Mouse (Mus musculus) neural tube, embryonic 15.5 days (tissue): Measurements from ENCODE around the gene Scn4a. TPM values are rescaled to one million over a fixed set of nuclear protein-coding genes. Genes with fewer than 3 reads are reported as not detected.
"Not testable (repeated sequence)": the region's sequence is repeated elsewhere in the genome, so short reads cannot be mapped to it uniquely, and the experiment has no call there.

Experiments used
- ATAC-seq: fragments of 200-750 bp; cut with Nextera tagmentation; 2 replicates; pipeline ENCODE4 v1.8.0; 2017; ENCODE audit warnings: mild to moderate bottlenecking, moderate TSS enrichment, moderate library complexity; ENCODE audit not compliant: low FRiP score
- H3K27ac ChIP-seq: fragments of 300-500 bp; sonication (generic); replicated peaks from 2 replicates; pipeline ENCODE4 v1.5.1; 2015; ENCODE audit warnings: mild to moderate bottlenecking, inconsistent platforms
- H3K27me3 ChIP-seq: fragments of 300-500 bp; sonication (generic); replicated peaks from 2 replicates; pipeline ENCODE4 v1.6.1; 2015; ENCODE audit warnings: inconsistent platforms
- H3K36me3 ChIP-seq: fragments of 300-500 bp; sonication (generic); 2 replicates; pipeline ENCODE4 v1.6.1; 2015; ENCODE audit warnings: inconsistent platforms
- H3K4me1 ChIP-seq: fragments of 300-500 bp; sonication (generic); 2 replicates; pipeline ENCODE4 v1.6.1; 2015; ENCODE audit warnings: inconsistent platforms
- H3K4me2 ChIP-seq: fragments of 300-500 bp; sonication (generic); 2 replicates; pipeline ENCODE4 v1.6.1; 2015; ENCODE audit warnings: inconsistent platforms, mild to moderate bottlenecking, moderate library complexity
- H3K4me3 ChIP-seq: fragments of 300-500 bp; sonication (generic); replicated peaks from 2 replicates; pipeline ENCODE4 v1.5.1; 2015; ENCODE audit warnings: mild to moderate bottlenecking, inconsistent platforms
- H3K9ac ChIP-seq: fragments of 300-500 bp; sonication (generic); replicated peaks from 2 replicates; pipeline ENCODE4 v1.6.1; 2015; ENCODE audit warnings: mild to moderate bottlenecking, inconsistent platforms
- H3K9me3 ChIP-seq: fragments of 300-500 bp; sonication (generic); replicated peaks from 2 replicates; pipeline ENCODE4 v1.6.1; 2016; ENCODE audit warnings: inconsistent platforms
- WGBS: fragments of 180-500 bp; shearing (Covaris S2); methylation state at CpG from one replicate; pipeline ENCODE4 v1.1.7; 2015; ENCODE audit warnings: mixed read lengths; 5-methylcytosine and 5-hydroxymethylcytosine counted together
- polyA plus RNA-seq: library from polyadenylated mRNA; unstranded; fragments of >200 nt; fragmentation: Nextera tagmentation; extraction: Ambion mirVana; gene quantifications from 2 replicates; pipeline ENCODE4 v1.2.1, GENCODE M21; 2015

Scn4a gene
- polyA plus RNA-seq, 1 experiment from 2014 or later = 0.18 TPM

DNA sequence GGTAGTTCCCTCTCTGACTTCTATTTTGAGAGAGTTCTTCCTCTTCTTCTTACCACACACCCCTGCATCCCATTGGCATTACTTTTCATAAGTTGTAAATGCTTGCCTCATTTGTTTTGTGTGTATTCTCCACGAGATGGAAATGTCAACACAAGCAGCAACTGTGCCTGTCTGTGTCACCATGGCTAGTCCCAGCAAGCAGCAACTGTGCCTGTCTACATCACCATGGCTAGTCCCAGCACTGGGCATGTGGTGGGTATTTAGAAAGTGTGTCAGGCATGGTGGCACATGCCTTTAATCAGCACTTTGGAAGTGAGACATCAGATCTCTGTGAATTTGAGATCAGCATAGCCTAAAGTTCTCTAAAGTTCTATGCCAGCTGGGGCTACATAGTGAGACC lies 1.1 kb upstream of the Scn4a start:
- WGBS = 56% methylated on average over 1 of the region's 1 CpGs
- Histone ChIP-seq H3K27me3 (no peaks in the 10 kb centered on the region), H3K9ac (no peak overlapping the region), H3K4me1 (no peaks in the 10 kb centered on the region), H3K27ac (no peak overlapping the region), H3K4me2 (no peak overlapping the region), H3K9me3 (no peaks in the 10 kb centered on the region), H3K36me3 (no peaks in the 10 kb centered on the region), H3K4me3 (no peak overlapping the region)
- ATAC-seq = no peak

DNA sequence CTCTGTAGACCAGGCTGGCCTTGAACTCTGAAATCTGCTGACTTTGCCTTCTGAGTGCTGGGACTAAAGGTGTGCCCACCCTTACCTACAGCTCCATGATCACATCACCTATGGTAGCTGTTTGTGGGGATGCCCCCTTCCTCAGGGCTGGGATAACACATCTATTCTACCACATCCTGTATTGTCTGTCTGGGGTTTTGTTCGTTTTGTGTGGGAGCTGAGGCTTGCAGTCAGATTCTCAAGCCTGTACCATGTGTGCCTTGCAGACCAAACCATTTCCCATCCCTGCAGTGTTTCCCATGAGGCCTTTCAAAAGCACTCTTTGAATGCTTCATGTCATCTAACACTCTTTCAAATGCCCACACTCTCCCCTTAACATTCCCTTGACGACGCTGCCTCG lies 1.1 kb downstream of the Scn4a start:
- H3K27me3 ChIP-seq = no peaks in the 10 kb centered on the region
- H3K9ac ChIP-seq = no peak overlapping the region
- ATAC-seq = no peak
- no peaks in the 10 kb centered on the region for H3K36me3 ChIP-seq
- H3K27ac ChIP-seq = no peak overlapping the region
- H3K9me3 ChIP-seq = no peaks in the 10 kb centered on the region
- WGBS = 77% methylated on average over 4 of the region's 4 CpGs
- no peaks in the 10 kb centered on the region for H3K4me1 ChIP-seq
- no peak overlapping the region for H3K4me3 ChIP-seq
- H3K4me2 ChIP-seq = no peak overlapping the region

DNA sequence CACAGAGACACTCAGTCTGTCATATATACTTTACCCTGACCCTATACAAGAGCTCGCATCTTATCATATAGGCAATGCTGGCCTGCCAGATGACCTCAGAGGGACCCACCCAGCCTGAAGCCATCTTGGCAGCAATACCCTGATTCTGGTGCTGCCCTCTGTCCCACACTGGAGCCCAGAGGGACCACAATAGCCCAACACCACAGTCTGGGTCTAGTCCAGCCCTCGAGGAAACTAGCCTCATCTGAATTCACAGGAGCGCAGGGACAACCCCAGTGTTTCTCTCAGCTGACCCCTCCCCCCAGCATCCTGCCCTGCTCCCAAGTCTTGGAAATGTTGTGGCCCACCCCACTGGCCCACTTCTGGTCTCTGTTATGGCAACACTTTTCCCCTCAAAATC lies 1.8 kb downstream of the Scn4a start:
- Histone ChIP-seq H3K27me3 (no peaks in the 10 kb centered on the region), H3K4me3 (no peak overlapping the region), H3K4me2 (no peak overlapping the region), H3K4me1 (no peaks in the 10 kb centered on the region), H3K9ac (no peak overlapping the region), H3K27ac (no peak overlapping the region), H3K9me3 (no peaks in the 10 kb centered on the region), H3K36me3 (no peaks in the 10 kb centered on the region)
- WGBS = 69% methylated on average over 3 of the region's 3 CpGs
- no peak for ATAC-seq

DNA sequence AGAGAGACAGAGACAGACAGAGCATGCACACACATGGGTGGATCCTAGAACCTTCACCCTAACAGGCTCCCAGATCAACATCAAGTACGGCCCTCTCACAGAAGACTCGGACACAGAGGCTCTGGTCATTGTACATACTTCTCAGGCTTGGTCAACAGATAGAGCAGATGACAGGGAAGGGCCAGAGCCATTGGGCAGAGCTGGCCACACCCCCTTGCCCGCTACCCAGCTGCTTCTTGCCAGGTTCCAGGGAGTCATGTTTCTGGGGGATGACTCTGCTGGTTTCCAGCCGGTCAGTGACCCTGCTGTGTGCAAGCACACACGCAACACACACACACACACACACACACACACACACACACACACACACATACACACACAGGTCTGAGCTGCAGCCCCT lies 2.2 kb downstream of the Scn4a start:
- Histone ChIP-seq H3K4me3 (no peak overlapping the region), H3K27ac (no peak overlapping the region), H3K4me1 (no peaks in the 10 kb centered on the region), H3K9ac (no peak overlapping the region), H3K27me3 (no peaks in the 10 kb centered on the region), H3K4me2 (no peak overlapping the region), H3K9me3 (no peaks in the 10 kb centered on the region), H3K36me3 (no peaks in the 10 kb centered on the region)
- ATAC-seq = no peak
- 69% methylated on average over 5 of the region's 5 CpGs for WGBS

GRCm38 (mm10) chr11:106349772-106350171 lies 3.3 kb downstream of the Scn4a start:
- Histone ChIP-seq H3K9ac (no peak overlapping the region), H3K4me1 (no peaks in the 10 kb centered on the region), H3K36me3 (no peaks in the 10 kb centered on the region), H3K4me3 (no peak overlapping the region), H3K4me2 (no peak overlapping the region), H3K27me3 (no peaks in the 10 kb centered on the region), H3K9me3 (no peaks in the 10 kb centered on the region), H3K27ac (no peak overlapping the region)
- no peak for ATAC-seq
- WGBS = 90% methylated on average over 6 of the region's 6 CpGs

DNA sequence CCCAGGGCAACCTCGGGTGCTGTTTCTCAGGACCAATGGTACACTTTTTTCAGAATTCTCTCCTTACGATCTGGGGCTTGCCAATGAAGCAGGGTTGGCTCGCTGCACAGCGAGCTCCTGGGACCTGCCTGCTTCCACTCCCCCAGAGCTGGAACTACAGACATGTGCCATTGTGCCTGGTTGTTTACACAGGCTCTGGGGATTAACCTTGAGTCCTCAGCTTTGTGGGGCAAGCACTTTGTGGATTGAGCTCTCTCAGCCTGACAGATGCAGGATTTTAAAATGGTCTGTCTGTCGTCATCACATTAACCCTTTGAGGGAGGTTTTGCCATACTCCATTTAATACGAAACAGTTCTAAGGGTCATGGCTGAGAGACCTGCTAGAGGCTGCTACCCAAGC lies 8.2 kb downstream of the Scn4a start:
- Histone ChIP-seq H3K4me3 (no peak overlapping the region), H3K36me3 (no peaks in the 10 kb centered on the region), H3K27ac (no peak overlapping the region), H3K9me3 (no peaks in the 10 kb centered on the region), H3K4me2 (no peak overlapping the region), H3K9ac (no peak overlapping the region), H3K27me3 (no peaks in the 10 kb centered on the region), H3K4me1 (no peaks in the 10 kb centered on the region)
- no peak for ATAC-seq
- 59% methylated on average over 6 of the region's 6 CpGs for WGBS

DNA sequence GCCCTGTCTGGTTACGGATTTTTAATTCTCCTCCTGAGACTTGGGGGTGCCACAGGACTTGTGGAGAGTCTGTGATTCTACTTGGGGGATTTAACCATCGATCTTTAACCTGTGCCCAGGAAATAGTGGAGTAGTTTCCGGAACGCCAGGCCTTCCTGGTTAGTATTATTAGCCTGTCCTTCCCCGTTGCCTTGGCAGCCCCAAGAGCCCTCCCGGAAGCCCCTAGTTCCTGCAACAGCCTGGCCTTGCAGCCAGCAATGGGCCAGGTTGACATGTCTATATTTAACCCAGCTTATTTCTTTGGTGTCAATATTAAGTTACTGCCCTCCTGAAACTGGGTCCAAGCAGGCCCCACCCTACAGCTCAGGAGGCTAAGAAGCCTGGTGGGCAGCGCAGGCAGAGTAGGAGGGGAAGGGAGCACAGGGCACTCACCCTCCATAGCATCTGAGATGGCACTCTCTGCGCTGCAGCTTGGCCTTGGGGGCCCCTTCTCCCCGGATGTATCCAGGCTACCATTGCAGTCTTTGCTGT lies 12.0 kb downstream of the Scn4a start:
- H3K27ac ChIP-seq = no peak overlapping the region
- H3K9me3 ChIP-seq = no peaks in the 10 kb centered on the region
- no peak overlapping the region for H3K4me2 ChIP-seq
- H3K36me3 ChIP-seq = no peaks in the 10 kb centered on the region
- no peaks in the 10 kb centered on the region for H3K27me3 ChIP-seq
- H3K4me1 ChIP-seq = no peaks in the 10 kb centered on the region
- 85% methylated on average over 9 of the region's 9 CpGs for WGBS
- H3K9ac ChIP-seq = no peak overlapping the region
- no peak overlapping the region for H3K4me3 ChIP-seq
- ATAC-seq = no peak

GRCm38 (mm10) chr11:106339323-106339722 lies 13.8 kb downstream of the Scn4a start:
- not testable (repeated sequence) for H3K4me3 ChIP-seq, ATAC-seq, H3K27me3 ChIP-seq, H3K36me3 ChIP-seq, H3K9ac ChIP-seq, H3K27ac ChIP-seq, H3K4me2 ChIP-seq, H3K9me3 ChIP-seq, H3K4me1 ChIP-seq
- WGBS = 85% methylated on average over 4 of the region's 4 CpGs

- H3K9ac ChIP-seq = no peak overlapping the region
Measured at GRCm38 (mm10) chr11:106338870-106339269, 14.2 kb downstream of the Scn4a start.

GRCm38 (mm10) chr11:106338029-106338428 lies 15.1 kb downstream of the Scn4a start:
- Histone ChIP-seq H3K4me1 (no peaks in the 10 kb centered on the region), H3K4me3 (no peak overlapping the region), H3K27me3 (no peaks in the 10 kb centered on the region), H3K27ac (no peak overlapping the region), H3K4me2 (no peak overlapping the region), H3K9ac (no peak overlapping the region), H3K9me3 (no peaks in the 10 kb centered on the region), H3K36me3 (no peaks in the 10 kb centered on the region)
- no peak for ATAC-seq
- WGBS = 83% methylated on average over 5 of the region's 5 CpGs

More at GRCm38 (mm10) chr11:106338870-106339269, 14.2 kb downstream of the Scn4a start:
- WGBS = 84% methylated on average over 7 of the region's 7 CpGs
- Histone ChIP-seq H3K36me3 (no peaks in the 10 kb centered on the region), H3K4me2 (no peak overlapping the region), H3K27me3 (no peaks in the 10 kb centered on the region), H3K9me3 (no peaks in the 10 kb centered on the region), H3K27ac (no peak overlapping the region), H3K4me3 (no peak overlapping the region), H3K4me1 (no peaks in the 10 kb centered on the region)
- ATAC-seq = no peak

GRCm38 (mm10) chr11:106334066-106334465 lies 19.0 kb downstream of the Scn4a start:
- H3K36me3 ChIP-seq = no peaks in the 10 kb centered on the region
- 27% methylated on average over 2 of the region's 2 CpGs for WGBS
- no peak overlapping the region for H3K4me2 ChIP-seq
- H3K4me3 ChIP-seq = no peak overlapping the region
- no peak overlapping the region for H3K27ac ChIP-seq
- H3K9me3 ChIP-seq = no peaks in the 10 kb centered on the region
- no peaks in the 10 kb centered on the region for H3K27me3 ChIP-seq
- no peaks in the 10 kb centered on the region for H3K4me1 ChIP-seq
- ATAC-seq = no peak
- no peak overlapping the region for H3K9ac ChIP-seq

DNA sequence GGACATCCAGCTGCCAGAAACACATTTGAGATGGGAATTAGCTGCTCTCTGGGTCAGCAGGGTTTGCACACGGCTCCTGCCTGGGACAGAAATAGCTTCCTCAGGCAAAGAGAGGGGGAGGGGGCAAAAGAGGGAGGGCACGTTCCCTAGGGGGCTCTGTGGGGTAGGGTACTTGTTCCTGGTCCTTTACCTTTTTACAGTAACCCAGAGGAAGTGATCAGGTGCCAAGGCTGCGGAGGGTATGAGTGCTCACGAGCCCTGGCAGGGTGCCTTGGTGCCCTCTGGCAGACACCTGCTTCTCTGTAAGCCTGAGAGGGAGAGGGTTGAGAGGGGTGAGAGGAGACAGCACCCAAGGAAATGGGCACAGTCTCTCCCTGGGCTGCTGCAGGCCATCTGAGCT lies 20.6 kb downstream of the Scn4a start:
- Histone ChIP-seq H3K27ac (no peak overlapping the region), H3K4me1 (no peaks in the 10 kb centered on the region), H3K9me3 (no peaks in the 10 kb centered on the region), H3K9ac (no peak overlapping the region), H3K27me3 (no peaks in the 10 kb centered on the region), H3K4me3 (no peak overlapping the region), H3K36me3 (no peaks in the 10 kb centered on the region), H3K4me2 (no peak overlapping the region)
- no peak for ATAC-seq
- 41% methylated on average over 4 of the region's 4 CpGs for WGBS

GRCm38 (mm10) chr11:106329682-106330081 lies 23.4 kb downstream of the Scn4a start:
- Histone ChIP-seq H3K4me2 (no peak overlapping the region), H3K27me3 (no peaks in the 10 kb centered on the region), H3K9ac (no peak overlapping the region), H3K9me3 (no peaks in the 10 kb centered on the region), H3K4me1 (no peaks in the 10 kb centered on the region), H3K36me3 (no peaks in the 10 kb centered on the region), H3K4me3 (no peak overlapping the region), H3K27ac (no peak overlapping the region)
- no peak for ATAC-seq
- 75% methylated on average over 7 of the region's 7 CpGs for WGBS
